Mouse (Mus musculus) 3134 (cell line): ENCODE data around the gene Gm17657.

ENCODE experiments used
- DNase-seq: peaks from one replicate; pipeline ENCODE4 v3.0.0-alpha.2; 2011; ENCODE audit warnings: low spot score; ENCODE audit not compliant: insufficient read length; ENCODE audit errors: extremely low read depth

Gm17657 gene

DNA sequence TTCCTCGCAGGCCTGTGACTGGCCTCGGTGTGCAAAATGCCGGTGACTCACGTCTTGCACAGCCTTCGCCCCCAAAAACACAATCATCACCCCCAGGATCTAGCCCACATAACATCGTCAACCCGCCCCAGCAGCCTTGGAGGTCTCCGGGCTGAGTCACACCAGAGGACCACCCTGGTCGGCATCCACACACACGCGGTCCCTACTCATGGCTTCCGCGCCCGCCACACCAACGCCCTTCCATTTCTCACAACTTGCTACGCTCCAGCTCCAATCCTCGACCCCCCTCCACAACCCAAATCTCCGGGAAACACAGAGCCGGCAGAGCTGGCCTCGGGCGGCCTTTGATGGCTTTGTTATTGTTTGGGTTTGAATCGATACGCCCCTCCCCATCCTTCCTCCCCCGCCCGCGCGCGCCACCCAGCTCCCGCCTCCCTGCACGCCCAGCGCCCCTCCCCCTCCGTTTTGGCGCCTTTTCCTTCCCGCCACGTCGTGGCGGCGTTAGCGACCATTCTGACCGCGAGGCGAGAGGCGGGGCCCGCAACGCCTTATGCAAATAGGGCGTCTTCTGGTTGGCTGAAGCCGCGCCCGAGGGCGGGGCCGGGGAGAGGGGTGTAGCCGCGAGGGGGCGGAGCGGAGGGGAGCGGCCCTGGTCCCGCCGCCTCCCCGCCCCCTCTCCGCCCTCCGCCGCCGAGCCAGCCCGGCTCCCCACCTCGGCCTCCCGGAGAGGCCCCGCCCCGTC, 59.3 kb downstream of the Gm17657 start:
- DNase-seq = peak; percentile 98

DNA sequence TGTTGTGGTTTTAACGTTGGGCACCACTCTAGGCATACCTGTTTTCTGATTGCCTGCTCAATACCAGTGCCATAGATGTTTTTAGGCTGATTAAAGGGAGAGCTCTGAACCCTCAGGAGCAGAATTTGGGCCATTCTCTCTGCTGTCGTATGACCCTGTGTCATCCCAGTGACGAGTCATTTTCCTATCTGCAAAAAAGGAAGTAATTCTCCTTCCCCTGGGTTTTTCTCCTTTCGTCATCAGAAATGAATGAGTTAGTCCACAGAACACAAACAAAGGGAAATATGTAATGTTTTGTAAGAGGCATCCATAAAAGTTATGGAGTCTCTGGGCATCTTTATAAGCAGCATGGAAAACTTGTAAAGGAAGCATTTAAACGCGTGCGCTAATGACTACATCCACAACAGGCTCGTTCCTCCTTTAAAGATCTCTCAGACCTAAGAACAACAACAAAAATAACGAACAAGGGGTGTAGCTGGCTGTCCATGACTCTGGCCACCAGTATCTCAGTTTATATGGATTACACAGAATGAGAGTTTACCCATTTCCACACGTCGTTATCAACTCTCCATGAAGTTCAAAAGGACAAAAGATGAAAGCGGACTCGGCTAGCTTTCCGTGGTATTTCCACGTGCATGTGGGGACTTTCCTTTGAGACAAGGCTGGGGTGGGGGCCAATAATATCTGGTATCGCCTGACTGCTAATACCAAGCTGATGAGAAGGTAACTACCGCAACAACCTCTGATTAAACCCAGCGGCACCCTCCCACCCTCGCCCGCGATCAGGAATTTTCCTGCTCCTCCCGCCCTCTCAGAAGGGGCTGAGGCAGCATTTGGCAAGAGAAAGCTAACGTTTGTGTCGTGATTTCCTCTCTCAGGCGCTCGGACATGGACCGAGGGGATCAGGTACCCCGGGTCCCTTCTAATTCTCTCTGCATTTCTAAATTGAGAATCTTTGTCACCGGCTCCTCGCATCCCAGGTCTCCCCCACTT, 60.2 kb downstream of the Gm17657 start:
- no peak for DNase-seq

DNA sequence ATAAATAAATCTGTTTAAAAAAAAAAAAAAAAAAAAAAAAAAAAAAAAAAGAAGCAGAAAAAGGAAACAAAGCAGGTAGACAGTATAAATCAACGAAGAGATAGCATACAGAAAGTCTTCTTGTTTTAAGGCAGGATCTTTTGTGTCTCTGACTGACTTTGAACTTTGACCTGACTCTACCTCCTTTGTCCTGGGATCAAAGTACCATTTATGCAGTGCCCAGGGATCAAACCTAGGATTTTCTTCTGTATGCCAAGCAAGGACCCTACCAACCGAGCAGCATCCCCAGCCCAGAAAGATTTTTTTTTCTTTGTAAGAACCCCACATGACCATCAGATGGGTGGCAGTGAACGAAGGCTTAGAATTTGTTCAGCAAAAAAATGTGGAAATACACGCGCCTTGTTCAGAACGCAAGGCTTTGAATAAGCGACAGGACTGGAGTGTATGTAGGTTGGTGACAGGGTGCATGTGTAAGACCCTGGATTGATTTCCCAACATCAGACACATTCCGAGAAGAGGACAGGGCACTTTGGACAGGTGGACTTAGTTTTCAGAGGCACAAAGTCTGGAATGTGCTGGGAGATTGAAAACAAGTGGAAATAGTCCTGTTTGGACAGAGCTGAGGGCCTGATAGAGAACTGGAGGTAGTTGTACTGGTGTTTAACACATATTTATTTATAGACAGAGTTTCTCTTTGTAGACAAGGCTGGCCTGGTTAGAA, 61.0 kb downstream of the Gm17657 start:
- DNase-seq = no peak

DNA sequence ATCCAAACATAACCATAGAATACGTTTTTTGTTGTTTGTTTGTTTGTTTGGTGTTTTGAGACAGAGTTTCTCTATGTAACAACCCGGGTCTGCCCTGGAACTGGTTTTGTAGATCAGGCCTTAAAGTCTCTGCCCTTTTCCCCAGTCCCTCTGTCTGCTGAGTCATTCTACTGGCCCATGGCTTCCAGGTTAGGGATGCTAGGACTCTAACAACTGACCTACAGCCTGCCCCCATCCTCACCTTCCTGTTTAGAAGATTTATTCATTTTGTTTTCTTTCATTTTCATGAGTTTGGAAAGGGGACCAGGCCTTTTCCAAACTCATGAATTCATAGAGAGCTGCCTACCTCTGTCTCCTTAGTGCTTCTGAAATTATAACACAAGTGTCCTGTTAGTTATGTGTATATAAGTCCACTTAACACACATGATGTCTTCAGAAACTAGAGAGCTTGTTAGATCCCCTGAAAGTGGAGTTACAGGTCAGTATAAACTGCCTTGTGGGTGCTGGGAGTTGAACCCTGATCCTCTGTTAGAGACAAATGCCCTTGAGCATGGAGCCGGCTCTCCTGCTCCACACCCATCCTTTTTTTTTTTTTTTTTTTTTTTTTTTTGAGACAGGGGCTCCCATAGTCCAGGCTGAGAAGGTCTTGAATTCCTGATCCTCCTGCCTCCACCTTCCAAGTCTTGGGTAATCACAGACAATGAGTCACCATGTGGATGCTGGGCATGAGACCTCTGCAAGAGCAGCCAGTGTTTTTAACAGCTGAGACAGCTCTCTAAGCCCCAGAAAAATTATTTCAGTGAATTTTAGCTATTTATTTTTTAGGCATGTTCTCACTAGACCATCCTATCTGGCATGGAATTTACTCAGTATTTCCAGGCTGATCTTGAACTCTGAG, 63.9 kb downstream of the Gm17657 start:
- peak; percentile 69 for DNase-seq

DNA sequence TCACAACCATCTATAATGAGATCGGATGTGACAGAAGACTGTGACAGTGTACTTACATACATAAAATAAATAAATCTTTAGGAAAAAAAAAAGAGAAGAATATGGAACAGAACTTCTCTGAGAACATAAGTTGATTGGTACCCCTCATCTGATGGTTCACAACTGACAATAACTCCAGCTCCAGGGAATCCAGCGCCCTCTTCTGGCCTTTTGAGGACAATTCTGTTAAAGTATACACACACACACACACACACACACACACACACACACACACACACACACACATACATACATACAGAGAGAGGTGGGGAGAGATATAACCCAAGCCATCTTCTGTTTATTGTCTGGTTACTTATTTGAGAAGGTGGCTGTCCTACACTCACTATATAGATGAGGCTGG, 65.0 kb downstream of the Gm17657 start:
- DNase-seq = no peak

DNA sequence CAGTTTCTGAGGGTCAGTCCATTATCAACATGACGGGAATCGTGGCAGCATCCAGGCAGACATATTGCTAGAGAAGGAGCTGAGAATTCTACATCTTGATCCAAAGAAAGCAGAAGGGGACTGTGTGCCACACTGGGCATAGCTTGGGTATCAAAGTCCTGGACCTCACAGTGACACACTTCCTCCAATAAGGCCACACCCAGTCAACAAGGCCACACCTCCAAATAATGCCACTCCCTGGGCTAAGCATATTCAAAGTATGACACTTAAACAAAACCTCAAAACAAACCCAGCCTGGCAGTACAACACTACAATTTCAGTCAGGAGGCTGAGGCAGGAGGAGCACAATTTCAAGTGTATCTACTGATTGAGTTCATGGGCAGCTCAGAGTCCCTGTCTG, 66.2 kb downstream of the Gm17657 start:
- no peak for DNase-seq

DNA sequence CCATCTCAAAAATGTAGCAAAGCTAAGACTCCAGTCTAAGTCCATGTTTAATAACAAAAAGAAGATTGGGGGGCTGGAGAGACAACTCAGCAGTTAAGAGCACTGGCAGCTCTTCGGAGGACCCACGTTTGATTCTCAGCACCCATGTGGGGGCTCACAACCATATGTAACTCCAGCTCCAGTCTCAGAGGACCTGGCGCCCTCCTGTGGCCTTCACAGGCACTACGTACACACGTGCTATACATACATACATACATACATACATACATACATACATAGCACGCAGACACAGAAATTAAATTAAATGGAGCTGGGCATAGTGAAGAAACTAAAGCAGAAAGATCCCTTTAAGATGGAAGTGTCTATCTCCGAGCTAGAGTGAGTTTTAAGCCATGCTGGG, 66.8 kb downstream of the Gm17657 start:
- no peak for DNase-seq

DNA sequence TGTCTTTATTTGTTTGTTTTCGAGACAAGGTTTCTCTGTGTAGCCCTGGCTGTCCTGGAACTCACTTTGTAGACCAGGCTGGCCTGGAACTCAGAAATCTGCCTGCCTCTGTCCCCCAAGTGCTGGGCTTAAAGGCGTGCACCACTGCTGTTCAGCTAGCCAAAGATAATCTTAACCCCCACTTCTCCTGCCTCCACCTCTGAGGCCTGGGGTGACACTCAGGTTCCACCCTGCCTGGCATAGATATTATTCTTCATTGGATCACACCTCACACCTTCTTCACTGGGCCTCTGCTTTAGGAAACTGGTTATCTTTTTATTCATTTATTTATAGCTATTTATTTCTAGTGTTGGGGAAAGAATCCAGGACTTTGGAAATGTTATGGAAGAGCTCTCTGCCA, 69.2 kb downstream of the Gm17657 start:
- no peak for DNase-seq

DNA sequence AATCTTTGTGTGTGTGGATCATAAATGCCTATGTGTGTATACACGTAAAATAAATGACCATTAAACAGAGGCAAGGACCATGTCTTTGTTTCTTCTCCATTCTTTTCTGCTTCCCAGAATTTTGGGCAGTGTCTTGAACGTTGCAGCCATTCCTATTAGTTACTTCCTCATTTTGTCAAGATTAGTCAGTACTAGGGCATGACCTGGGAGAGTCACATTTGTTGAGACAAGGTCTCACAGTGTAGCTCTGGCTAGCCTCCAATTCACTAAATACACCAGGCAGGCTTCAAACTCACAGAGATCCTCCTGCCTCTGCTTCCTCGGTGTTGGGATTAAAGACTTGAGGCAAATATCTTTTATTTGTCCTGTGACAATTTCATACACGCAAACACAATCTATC, 71.2 kb downstream of the Gm17657 start:
- DNase-seq = no peak

DNA sequence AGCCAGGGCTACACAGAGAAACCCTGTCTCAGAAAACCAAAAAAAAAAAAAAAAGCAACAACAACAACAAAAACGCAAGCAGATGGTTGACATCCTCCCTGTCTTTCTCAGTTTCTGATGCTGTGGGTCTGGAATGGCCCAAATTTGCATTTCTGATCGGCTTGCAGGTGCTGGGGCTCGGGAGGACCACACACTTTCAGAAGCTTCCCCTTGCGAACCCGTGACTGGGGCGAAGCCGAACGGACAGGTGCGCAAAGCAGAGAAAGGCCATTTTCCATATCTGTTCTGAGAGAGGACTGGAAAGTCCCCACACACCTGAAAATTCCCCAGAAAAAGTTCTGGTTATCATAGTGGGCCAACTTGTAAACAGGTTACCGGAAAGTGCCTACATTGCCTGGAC, 72.1 kb downstream of the Gm17657 start:
- no peak for DNase-seq

DNA sequence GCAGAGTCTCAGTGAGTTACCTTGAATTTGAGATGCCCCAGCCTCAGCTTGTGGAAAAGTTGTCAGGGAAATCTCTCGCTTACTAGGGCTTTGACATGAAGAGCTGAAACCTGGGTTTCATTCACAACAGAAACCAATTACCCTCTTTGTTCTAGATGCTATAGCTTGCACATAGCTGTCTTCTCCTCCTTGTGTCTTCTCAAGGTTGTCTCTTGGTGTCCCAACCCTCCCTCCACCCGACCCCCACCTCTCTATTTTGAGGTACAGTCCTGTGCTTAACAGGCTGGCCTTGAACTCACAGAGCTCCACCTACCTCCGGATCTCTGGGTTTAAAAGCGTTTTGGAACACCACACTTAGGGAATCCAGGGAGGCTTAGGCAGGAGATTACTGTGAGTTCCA, 73.0 kb downstream of the Gm17657 start:
- no peak for DNase-seq

DNA sequence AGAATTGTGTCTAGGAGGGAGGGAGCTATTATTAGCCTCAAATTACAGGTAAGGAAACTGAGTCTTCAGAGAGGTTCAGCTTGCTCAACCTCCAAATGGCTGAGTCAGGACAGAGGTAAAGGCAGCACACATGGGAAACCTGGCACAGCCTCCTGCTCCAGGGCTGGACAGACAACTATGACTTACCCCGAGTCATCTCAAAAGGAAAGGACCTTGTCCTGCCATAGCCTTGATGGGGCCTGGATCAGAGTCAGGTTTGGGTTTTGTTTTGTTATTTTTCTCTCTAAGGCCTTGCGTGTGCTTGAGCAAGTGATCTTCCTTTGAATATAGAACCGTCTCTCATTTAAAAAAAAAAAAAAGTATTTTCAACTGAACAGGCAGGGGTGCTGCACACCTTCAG, 74.3 kb downstream of the Gm17657 start:
- no peak for DNase-seq

DNA sequence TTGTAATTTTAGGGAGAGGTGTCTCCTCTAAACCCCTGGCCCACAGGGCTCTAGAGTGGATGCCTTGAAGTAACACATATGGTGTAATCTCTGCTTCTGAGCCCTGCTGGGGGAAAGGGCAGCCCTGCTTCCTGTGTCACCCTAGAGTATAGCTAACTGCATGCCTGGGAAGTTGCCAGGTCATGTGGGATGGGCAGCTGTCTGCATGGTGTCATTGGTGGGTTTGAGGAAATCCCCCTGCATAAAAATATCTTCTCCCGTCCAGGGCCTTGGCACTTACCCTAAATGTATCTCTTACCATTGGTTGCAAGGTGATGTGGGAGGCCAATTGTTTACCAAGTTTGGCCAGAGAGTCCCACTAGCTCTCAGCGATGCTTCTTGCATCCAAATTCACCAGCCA, 75.4 kb downstream of the Gm17657 start:
- no peak for DNase-seq

DNA sequence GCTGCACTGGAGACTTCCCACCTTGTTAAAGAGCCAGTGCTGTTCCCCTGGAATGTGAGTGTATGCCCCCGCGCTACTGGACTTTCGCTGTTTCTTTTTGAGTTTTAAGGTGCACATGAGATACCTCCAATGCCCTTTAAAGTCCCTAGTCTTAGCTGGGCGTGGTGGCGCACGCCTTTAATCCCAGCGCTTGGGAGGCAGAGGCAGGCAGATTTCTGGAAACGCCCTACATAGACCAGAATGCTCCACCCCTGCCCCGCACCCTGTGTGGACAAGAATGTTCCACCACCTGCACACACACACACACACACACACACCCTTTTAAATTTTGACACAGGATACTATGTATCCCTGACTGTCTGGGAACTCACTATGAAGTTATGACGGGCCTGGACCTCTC, 76.0 kb downstream of the Gm17657 start:
- no peak for DNase-seq
